Mouse (Mus musculus) T-helper 17 cell (primary cell): ENCODE results near the gene Xirp1.

Source experiments
- in situ Hi-C, 2 experiments: fragments of 300-600 bp; cut with MboI, MseI; formaldehyde crosslinking; loops; 1 replicate in 1 of 2; 2 replicates in 1 of 2; pipeline ENCODE4 v1.15.1; 2025; ENCODE audit warnings: high pct_unique_total_duplicates in 2 of 2

Gene Xirp1

DNA sequence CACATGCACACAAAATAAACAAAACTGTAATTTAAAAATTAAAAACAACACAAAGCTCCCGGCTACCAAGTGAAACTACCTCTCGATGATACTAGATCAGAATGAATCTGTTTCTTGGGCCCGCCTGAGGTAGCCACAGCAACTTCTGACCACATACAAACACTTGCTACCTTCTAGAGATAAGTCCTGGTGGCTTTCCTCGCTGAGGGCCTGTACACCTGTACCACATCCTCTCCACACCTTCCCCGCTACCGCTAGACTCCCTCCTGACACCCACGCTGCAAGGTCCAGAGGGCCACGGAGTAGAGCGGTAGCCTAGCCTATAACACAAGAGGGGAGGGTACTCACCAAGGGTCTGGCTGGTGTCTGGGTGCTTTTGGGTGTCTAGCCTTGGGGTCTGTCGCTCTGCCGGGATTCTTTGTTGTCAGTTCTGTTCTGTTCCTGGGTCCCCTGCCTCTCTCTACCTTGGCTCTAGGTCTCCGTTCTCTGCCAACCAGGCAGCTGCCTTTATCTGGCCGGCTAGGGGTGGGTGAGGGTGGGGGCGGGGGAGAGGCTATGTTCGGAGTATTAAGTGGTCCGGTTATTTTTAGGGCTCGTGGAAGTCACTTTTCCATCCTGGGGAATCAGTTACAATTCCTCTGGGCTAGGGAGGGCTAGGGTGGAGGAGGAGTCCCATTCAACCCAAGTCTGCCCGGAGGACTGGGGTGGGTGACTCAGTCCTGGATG lies at the start of gene Xirp1:
Xirp1 (minus strand) TSS at position 513 of the 726 bp plus-strand sequence.
- in situ Hi-C loops = loop anchor here in 1 of 2 experiments (10.0 kb wide), 2 partner anchors 72 to 312 kb away; partner anchors contain the start of gene Ccr8

DNA sequence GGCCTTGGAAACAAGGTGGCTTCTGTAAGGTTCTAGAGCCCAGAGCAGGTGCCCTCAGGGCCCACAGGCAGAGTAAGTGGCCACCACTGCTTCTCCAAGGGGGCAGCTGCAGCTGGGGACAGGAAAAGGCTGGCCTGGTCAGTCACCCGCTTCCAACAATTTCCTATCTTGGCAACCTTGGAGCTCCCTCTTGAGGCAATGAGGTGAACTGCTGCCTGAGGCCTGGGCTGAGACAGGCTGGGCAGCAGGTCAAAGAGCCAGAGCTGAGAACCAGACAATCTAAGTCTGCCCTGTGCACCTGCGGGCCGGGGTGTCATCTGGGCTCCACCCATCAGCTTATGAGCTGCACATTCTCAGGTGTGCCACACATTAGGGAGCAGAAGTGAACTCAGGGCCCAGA lies 49.8 kb upstream of the Xirp1 start:
- in situ Hi-C loops = loop anchor here in 1 of 2 experiments (5.0 kb wide), 1 partner anchor 46 kb away; no protein-coding TSS in a partner anchor

- in situ Hi-C loops = loop anchor here in 1 of 2 experiments (5.0 kb wide), 1 partner anchor 44 kb away; no protein-coding TSS in a partner anchor
Measured at GRCm38 (mm10) chr9:120071251-120071650, 47.9 kb upstream of the Xirp1 start.

DNA sequence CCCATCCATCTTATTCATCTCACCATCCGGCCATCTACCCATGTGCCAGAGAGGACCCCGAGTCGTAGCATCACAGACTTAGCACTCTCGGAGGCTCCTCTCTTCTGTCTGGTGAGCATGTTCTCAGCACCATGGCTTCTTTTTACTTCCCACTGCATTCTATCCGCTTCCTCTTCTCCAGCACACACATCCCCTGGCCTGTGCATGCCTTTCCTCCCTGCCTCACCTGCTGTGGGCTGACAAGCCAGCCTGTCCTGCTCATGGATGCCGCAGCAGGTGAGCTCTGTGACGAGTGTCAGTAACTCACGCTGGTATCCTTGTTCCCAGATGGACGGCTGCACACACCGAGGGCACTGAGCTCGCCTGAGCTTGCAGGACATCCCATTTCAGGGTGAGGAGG lies 46.4 kb upstream of the Xirp1 start, which contains the start of gene Cx3cr1:
Cx3cr1 (minus strand) TSS at position 101 of the 400 bp plus-strand sequence.
- in situ Hi-C loops = loop anchor here in 1 of 2 experiments (5.0 kb wide), 1 partner anchor 42 kb away; no protein-coding TSS in a partner anchor

DNA sequence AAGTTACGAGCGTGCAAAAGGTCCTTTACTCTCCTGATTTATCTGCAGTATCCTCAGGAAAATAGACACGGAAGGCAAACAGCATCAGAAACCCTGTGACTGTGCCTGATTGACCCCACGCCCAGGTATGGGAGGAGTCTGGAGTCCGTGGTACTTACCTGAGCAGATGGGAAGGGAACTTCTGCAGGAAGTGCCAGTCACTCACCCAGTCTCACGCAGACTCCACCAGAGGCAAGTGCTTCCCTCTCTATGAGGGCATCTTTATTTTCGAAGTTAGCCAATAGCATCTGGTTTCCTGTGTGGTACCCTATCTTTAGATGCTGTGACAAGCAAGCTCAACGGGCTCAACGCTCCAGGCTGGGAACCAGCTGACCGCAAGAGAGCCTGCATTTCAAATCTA lies 44.6 kb upstream of the Xirp1 start:
- in situ Hi-C loops = no loop called here

- in situ Hi-C loops = no loop called here
Measured at GRCm38 (mm10) chr9:120067609-120068008, 44.2 kb upstream of the Xirp1 start.

- in situ Hi-C loops = no loop called here
Measured at GRCm38 (mm10) chr9:120064317-120064716, 40.9 kb upstream of the Xirp1 start.

- in situ Hi-C loops = no loop called here
Measured at GRCm38 (mm10) chr9:120058730-120059129, 35.3 kb upstream of the Xirp1 start.

DNA sequence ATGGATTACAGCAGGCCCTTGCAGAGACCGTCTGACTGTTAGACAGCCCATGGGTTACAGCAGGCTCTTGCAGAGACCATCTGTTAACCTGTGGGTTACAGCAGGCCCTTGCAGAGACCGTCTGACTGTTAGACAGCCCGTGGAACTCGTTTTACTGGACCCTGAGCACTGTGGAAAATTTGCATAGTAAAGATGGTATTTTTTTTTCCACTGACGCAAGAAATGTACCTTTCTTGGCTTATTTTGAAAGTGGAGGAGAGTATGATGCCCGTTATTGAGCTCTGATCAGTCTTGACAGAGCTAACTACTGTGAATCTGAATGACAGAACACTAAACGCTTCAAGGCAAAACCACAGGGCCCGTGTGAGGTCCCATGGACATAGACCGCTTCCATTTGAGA lies 32.8 kb upstream of the Xirp1 start:
- in situ Hi-C loops = no loop called here

DNA sequence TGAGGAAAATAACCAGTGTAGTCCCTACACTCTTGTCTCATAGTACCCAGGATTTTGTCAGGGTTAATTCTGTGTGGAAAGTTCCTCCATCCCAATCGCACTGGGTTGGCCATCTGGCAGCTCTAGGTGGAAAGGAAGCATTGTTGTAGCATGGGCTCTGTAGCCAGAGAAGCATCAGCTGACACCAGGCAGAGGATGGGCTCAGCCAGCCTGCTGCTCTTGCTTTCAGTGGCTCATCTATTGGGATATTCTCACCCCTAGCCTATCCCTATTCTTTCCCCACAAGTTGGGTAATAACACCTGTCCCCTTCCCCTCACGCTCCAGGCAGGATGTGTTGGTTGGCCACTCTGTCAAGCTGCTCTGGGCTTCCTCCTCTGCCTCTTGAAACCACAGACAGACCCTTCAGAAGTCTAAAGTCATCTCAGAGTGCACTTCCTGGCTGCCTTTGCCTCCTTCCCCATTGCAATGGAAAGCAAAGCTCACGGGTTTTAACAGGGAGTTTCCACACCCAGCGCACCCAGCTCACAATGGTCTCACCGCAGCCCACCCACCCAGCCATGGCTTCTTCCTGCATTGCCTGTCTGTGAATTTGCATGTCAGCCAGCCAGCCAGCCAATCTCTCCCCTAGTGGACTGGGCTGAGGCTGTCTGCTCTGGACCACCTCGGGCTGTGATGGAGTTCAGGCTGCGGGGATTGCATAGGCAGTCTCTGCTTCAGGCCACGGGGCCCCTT lies 31.3 kb upstream of the Xirp1 start:
- in situ Hi-C loops = no loop called here

- in situ Hi-C loops = no loop called here
Measured at GRCm38 (mm10) chr9:120049407-120049806, 26.0 kb upstream of the Xirp1 start.

DNA sequence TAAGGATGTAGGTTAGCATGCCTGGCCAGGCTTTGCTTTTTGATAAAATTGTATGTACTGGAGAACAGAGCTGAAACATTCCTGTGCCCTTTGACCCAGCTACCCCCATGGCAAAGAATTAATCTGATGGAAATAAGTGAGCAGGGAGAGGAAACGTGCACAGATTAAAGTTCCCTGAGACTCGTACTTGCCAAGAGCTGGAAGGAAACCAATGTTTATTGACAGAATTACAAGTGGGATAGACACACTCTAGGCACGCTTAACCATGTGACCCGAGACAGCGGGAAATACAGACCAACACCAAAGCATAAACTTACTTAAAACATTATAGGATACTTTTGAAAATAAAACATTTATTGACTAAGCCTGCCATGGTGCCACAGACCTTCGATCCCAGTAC lies 25.1 kb upstream of the Xirp1 start:
- in situ Hi-C loops = no loop called here

DNA sequence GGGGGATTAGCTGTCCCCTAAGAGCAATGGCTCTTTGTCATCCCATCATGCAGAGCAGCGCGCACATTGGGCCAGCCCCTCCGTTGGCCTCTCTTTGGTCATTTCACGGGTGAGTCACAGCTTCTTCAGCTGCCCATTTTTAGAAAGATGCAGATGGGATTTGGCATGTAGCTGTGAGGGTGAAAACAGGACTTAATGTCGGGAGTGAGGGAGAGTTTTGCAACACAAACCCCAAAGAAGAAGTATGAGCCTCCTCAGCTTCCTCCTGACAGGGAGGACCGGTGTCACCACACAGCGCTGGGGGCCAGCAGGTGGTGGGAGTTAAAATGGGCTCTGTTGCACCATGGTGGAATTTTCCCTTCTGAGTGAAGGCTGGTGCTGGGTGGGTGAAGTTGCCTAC lies 19.7 kb upstream of the Xirp1 start:
- in situ Hi-C loops = no loop called here

- in situ Hi-C loops = no loop called here
Measured at GRCm38 (mm10) chr9:120037414-120037813, 14.0 kb upstream of the Xirp1 start.

DNA sequence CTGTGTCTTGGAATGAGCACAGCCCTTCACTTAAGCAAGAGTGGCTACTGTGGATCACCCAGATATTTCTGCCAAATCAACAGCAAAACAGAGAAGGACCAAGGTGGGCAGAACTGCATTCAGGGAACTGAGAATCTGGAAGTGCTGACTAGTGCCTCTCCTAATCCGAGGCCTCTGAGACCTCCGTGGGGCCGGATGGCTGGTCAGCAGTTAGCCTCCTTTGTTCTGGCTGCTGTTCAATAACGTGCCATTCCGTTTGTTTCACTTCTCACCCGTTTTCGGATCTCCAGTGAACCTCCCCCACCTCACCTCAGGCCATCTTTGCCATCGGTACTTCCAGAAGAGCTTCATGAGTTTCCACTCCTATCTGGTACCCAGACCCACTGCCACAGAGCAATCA lies 11.0 kb upstream of the Xirp1 start:
- in situ Hi-C loops = no loop called here

DNA sequence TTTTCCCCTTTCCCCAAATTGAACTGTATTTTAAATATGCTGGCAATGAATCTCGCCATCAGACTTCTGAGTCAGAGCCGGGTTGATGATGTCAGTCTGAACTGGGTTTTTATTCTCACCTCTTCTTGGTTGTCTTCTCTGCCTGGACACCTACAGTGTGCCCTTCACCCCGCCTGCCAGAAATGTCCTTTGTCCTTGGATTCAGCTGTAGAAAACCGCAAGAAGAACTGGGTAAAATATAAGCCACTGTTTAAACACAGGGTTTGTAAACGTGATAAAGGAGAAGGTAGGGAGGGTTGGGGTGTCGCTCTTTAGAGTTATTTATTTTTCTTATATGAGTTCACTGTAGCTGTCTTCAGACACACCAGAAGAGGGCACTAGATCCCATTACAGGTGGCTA lies 9.3 kb upstream of the Xirp1 start:
- in situ Hi-C loops = no loop called here

DNA sequence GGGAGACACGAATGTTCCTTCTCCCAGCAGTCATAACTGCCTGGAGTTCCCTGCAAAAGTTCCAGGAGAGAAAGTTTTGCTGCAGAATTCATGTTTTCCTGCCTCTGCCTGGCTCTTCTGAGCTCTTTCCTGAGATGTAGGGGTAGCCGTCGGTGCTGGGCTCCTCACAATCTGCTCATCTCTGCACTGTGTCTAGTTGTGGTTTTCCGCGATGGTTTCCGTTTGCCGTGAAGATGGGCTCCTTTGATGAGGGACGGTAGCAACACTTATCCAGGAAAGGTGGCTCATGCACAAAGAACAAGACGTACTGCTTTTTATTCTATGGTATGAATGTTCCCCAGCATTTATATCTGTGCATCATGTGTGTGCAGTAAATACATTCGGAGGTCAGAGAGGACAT lies 7.0 kb upstream of the Xirp1 start:
- in situ Hi-C loops = no loop called here

- in situ Hi-C loops = loop anchor here (5.0 to 10.0 kb wide), 5 partner anchors 42 to 305 kb away; partner anchors contain the start of gene Ccr8 (in 1 of the 2)
Measured at GRCm38 (mm10) chr9:120029880-120030279, 6.5 kb upstream of the Xirp1 start.

DNA sequence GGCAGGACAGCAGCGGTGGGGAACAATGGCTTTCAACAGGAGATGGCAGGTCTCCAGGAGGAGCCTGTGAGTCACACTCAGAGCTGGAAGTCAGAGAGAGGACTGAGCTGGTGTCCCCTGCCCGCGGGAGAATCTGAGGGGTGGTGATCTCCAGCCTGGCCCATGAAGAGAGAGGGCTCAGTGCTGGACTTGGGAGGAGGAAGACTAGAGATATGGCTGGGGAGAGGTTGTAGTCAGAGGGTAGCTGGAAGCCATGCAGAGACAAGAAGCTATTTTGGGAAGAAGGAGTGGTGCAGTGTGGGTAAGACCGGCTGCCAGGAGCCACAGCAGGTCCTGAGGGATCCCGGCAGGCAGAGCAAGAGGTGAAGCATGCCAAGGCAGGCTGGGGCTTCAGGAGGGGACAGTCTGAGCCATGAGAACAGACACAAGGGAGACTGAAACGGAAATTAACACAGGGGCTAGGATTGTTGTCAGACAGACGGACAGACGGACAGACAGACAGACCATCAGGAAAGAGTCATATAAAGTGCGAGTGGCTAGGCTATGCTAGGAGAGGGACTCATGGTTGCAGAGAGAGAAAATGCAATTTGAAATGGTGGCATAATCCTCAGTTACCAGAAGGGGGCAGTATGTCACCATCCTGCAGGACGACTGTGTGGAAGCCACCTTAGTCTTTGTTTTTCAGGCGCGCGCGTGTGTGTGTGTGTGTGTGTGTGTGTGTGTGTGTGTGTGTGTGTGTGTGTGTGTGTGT lies 4.2 kb upstream of the Xirp1 start:
- in situ Hi-C loops = loop anchor here (5.0 to 10.0 kb wide), 5 partner anchors 45 to 307 kb away; partner anchors contain the start of gene Ccr8 (in 1 of the 2)

GRCm38 (mm10) chr9:120024625-120025024 lies 1.2 kb upstream of the Xirp1 start:
- in situ Hi-C loops = loop anchor here (5.0 to 10.0 kb wide), 5 partner anchors 48 to 310 kb away; partner anchors contain the start of gene Ccr8 (in 1 of the 2)

DNA sequence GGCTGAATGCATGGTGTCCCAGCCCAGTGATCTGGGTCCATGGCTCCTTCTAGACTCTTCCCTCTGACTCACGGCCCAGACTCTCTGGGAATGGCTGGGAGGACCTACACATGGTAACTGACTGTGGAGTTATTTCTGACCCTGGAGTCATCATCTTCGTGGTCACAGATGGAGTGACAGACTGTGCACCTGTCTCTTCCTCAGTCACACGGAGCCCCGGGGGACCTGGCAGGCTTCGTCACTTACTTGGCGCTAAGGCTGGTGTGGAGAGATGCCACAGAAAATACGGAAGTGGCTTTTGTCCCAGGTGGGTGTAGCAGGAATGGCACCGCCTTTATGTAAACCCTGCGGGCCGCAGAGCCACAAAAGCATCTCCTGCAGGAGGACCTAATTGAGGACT lies 773 bp upstream of the Xirp1 start:
- in situ Hi-C loops = loop anchor here in 1 of 2 experiments (10.0 kb wide), 2 partner anchors 71 to 311 kb away; partner anchors contain the start of gene Ccr8
